Mouse (Mus musculus) thymus, adult 2 months (tissue): ENCODE results near the gene Crip2.

Source experiments
- CTCF ChIP-seq: fragments of 200-500 bp; IDR thresholded peaks from 2 replicates; pipeline ENCODE4 v1.5.1; 2012; ENCODE audit warnings: mild to moderate bottlenecking, control low read depth, low read length, moderate library complexity, borderline replicate concordance; ENCODE audit not compliant: control insufficient read depth, poor library complexity, insufficient read depth; ENCODE audit errors: extremely low read depth
- POLR2A ChIP-seq: fragments of 200-500 bp; IDR thresholded peaks from 2 replicates; pipeline ENCODE4 v1.6.1; 2012; ENCODE audit warnings: mild to moderate bottlenecking, low read length, control low read depth, moderate library complexity; ENCODE audit not compliant: control insufficient read depth, poor library complexity, insufficient read depth; ENCODE audit errors: extremely low read depth

DNA sequence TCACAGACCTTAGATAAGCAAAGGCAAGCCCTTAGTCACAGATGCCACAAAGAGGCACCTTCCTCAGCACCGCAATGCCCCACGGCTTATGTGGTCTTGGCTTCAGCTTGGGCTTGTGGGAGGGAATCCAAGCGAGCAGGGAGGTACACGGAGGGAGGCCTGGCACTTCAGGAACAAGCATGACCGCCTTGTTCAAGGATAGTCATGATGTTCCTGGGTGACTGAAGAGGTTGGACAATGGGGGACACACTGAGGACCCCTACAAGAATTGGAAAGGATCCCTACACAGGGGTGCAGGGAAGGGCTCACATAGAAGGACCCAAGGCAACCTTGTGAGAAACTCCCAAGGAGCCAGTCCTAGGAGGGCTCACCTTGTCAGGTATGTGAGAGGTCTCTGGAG, 43.0 kb upstream of the Crip2 start:
- TF ChIP-seq CTCF (no peak), POLR2A (no peak)
